Mouse (Mus musculus): ENCODE measurements at regions not wholly inside any gene's neighbourhood (a gene's known extent, or its start where the extent isn't known, plus 50 kb on each side); places are given as distances from the start of the nearest gene placed in this dataset.
"Not testable (repeated sequence)": the region's sequence is repeated elsewhere in the genome, so short reads cannot be mapped to it uniquely, and the experiment has no call there.

- intact Hi-C loops (cut with DNase I) = no loop called here
- no peak for DNase-seq (ENCODE audit: low spot score)
Measured at GRCm38 (mm10) chr6:6496789-6497188, 81.7 kb downstream of the Sem1 start.

- intact Hi-C loops (cut with DNase I) = no loop called here
- DNase-seq (ENCODE audit: low spot score) = no peak
Measured at GRCm38 (mm10) chr6:6496336-6496735, 82.1 kb downstream of the Sem1 start.

- intact Hi-C loops (cut with DNase I) = no loop called here
- DNase-seq (ENCODE audit: low spot score) = no peak
Measured at GRCm38 (mm10) chr6:6488191-6488590, 90.3 kb downstream of the Sem1 start.

- intact Hi-C loops (cut with DNase I); DNase-seq (ENCODE audit: low spot score): not testable (repeated sequence)
Measured at GRCm38 (mm10) chr6:6481596-6481995, 96.9 kb downstream of the Sem1 start.

GRCm38 (mm10) chr6:6470397-6470796 lies 108.1 kb downstream of the Sem1 start:
- intact Hi-C loops (cut with DNase I) = no loop called here
- no peak for DNase-seq (ENCODE audit: low spot score)

GRCm38 (mm10) chr6:6467526-6467925 lies 110.9 kb downstream of the Sem1 start:
- no peak for DNase-seq (ENCODE audit: low spot score)
- intact Hi-C loops (cut with DNase I) = no loop called here

- intact Hi-C loops (cut with DNase I) = no loop called here
- no peak for DNase-seq (ENCODE audit: low spot score)
Measured at GRCm38 (mm10) chr6:6466231-6466630, 112.2 kb downstream of the Sem1 start.

GRCm38 (mm10) chr6:6463807-6464470 lies 114.5 kb downstream of the Sem1 start:
- intact Hi-C loops (cut with DNase I) = no loop called here
- no peak for DNase-seq (ENCODE audit: low spot score)

GRCm38 (mm10) chr6:6459918-6460239 lies 118.6 kb downstream of the Sem1 start:
- DNase-seq (ENCODE audit: low spot score) = no peak
- intact Hi-C loops (cut with DNase I) = no loop called here

GRCm38 (mm10) chr6:6459006-6459917 lies 119.2 kb downstream of the Sem1 start:
- intact Hi-C loops (cut with DNase I) = no loop called here
- DNase-seq (ENCODE audit: low spot score) = no peak

- DNase-seq (ENCODE audit: low spot score) = no peak
- intact Hi-C loops (cut with DNase I) = no loop called here
Measured at GRCm38 (mm10) chr6:6457726-6458125, 120.7 kb downstream of the Sem1 start.

GRCm38 (mm10) chr6:6457001-6457400 lies 121.5 kb downstream of the Sem1 start:
- intact Hi-C loops (cut with DNase I) = no loop called here
- no peak for DNase-seq (ENCODE audit: low spot score)

GRCm38 (mm10) chr6:6455566-6455965 lies 122.9 kb downstream of the Sem1 start:
- intact Hi-C loops (cut with DNase I) = no loop called here
- DNase-seq (ENCODE audit: low spot score) = no peak

GRCm38 (mm10) chr6:6454396-6454795 lies 124.1 kb downstream of the Sem1 start:
- no peak for DNase-seq (ENCODE audit: low spot score)
- intact Hi-C loops (cut with DNase I) = no loop called here

GRCm38 (mm10) chr6:6434855-6435254 lies 143.6 kb downstream of the Sem1 start:
- no peak for DNase-seq (ENCODE audit: low spot score)
- intact Hi-C loops (cut with DNase I) = no loop called here

GRCm38 (mm10) chr6:6434261-6434802 lies 144.1 kb downstream of the Sem1 start:
- DNase-seq (ENCODE audit: low spot score) = no peak
- intact Hi-C loops (cut with DNase I) = no loop called here

GRCm38 (mm10) chr6:6433179-6433578 lies 145.3 kb downstream of the Sem1 start:
- no peak for DNase-seq (ENCODE audit: low spot score)
- intact Hi-C loops (cut with DNase I) = no loop called here

GRCm38 (mm10) chr6:6414654-6415610 lies 163.5 kb downstream of the Sem1 start:
- intact Hi-C loops (cut with DNase I) = no loop called here
- DNase-seq (ENCODE audit: low spot score) = no peak

GRCm38 (mm10) chr6:6397997-6398396 lies 180.5 kb downstream of the Sem1 start:
- intact Hi-C loops (cut with DNase I) = no loop called here
- DNase-seq (ENCODE audit: low spot score) = no peak
